Mouse (Mus musculus) thymus, adult 2 months (tissue): ENCODE data around the gene Tctex1d1. TPM values are rescaled to one million over a fixed set of nuclear protein-coding genes. Genes with fewer than 3 reads are reported as not detected.

Source experiments
- DNase-seq: peaks from one replicate; pipeline ENCODE4 v3.0.0; 2021
- H3K27ac ChIP-seq: fragments of 200-500 bp; 2 replicates; pipeline ENCODE4 v1.5.1; 2012; ENCODE audit warnings: low read length, control low read depth; ENCODE audit not compliant: control insufficient read depth, insufficient read depth
- H3K27me3 ChIP-seq: fragments of 200-500 bp; 2 replicates; pipeline ENCODE4 v1.6.1; 2012; ENCODE audit warnings: mild to moderate bottlenecking, low read length, moderate library complexity, mixed read lengths; ENCODE audit not compliant: control insufficient read depth, insufficient read depth
- H3K36me3 ChIP-seq: fragments of 200-500 bp; 2 replicates; pipeline ENCODE4 v1.6.1; 2012; ENCODE audit warnings: mild to moderate bottlenecking, low read length, moderate library complexity; ENCODE audit not compliant: control insufficient read depth, insufficient read depth
- H3K4me1 ChIP-seq: fragments of 200-500 bp; replicated peaks from 2 replicates; pipeline ENCODE4 v1.6.1; 2012; ENCODE audit warnings: low read length; ENCODE audit not compliant: control insufficient read depth, insufficient read depth
- H3K4me3 ChIP-seq: fragments of 200-500 bp; 2 replicates; pipeline ENCODE4 v1.5.1; 2012; ENCODE audit warnings: mild to moderate bottlenecking, low read length, control low read depth, moderate library complexity; ENCODE audit not compliant: control insufficient read depth, insufficient read depth
- CTCF ChIP-seq: fragments of 200-500 bp; IDR thresholded peaks from 2 replicates; pipeline ENCODE4 v1.5.1; 2012; ENCODE audit warnings: mild to moderate bottlenecking, control low read depth, low read length, moderate library complexity, borderline replicate concordance; ENCODE audit not compliant: control insufficient read depth, poor library complexity, insufficient read depth; ENCODE audit errors: extremely low read depth
- POLR2A ChIP-seq: fragments of 200-500 bp; IDR thresholded peaks from 2 replicates; pipeline ENCODE4 v1.6.1; 2012; ENCODE audit warnings: mild to moderate bottlenecking, low read length, control low read depth, moderate library complexity; ENCODE audit not compliant: control insufficient read depth, poor library complexity, insufficient read depth; ENCODE audit errors: extremely low read depth
- WGBS: fragments of 180-500 bp; shearing (Covaris S2); methylation state at CpG from one replicate; pipeline ENCODE4 v1.1.7; 2018; 5-methylcytosine and 5-hydroxymethylcytosine counted together
- polyA plus RNA-seq: library from polyadenylated mRNA; depleted of rRNA; stranded (reverse); fragments of >200 nt; gene quantifications from 2 replicates; pipeline ENCODE4 v1.2.3, GENCODE M21; 2012; rRNA removed

Gene Tctex1d1
- polyA plus RNA-seq: 18.1 and 20.0 TPM in 2 replicates

- no peak for DNase-seq
- Histone ChIP-seq H3K27me3 (no peaks in the 10 kb centered on the region), H3K36me3 (no peaks in the 10 kb centered on the region), H3K4me1 (peaks cover 14% of the 10 kb centered on the region), H3K27ac (no peak within 1 kb of the TSS), H3K4me3 (peak within 1 kb of the TSS; percentile 41)
- 8% methylated on average over 13 of the region's 13 CpGs for WGBS
- no peak for TF ChIP-seq POLR2A
- no peak for TF ChIP-seq CTCF
Measured at GRCm38 (mm10) chr4:102978440-102978839, at the start of gene Tctex1d1. Tctex1d1 (plus strand) TSS chr4:102978606.

- no peak overlapping the region for H3K4me3 ChIP-seq
- DNase-seq: no peak
- H3K36me3 ChIP-seq: no peaks in the 10 kb centered on the region
- H3K27ac ChIP-seq: no peak overlapping the region
- peaks cover 6% of the 10 kb centered on the region; the same call in 1 of the 2 replicates for H3K4me1 ChIP-seq
- TF ChIP-seq POLR2A (no peak), CTCF (no peak)
- 84% methylated on average over 3 of the region's 4 CpGs for WGBS
- H3K27me3 ChIP-seq: no peaks in the 10 kb centered on the region
Measured at GRCm38 (mm10) chr4:102929491-102929890, 48.9 kb upstream of the Tctex1d1 start.

- Histone ChIP-seq H3K36me3 (no peaks in the 10 kb centered on the region), H3K4me3 (peak overlapping the region; percentile 38), H3K27ac (no peak overlapping the region), H3K27me3 (no peaks in the 10 kb centered on the region), H3K4me1 (peaks cover 6% of the 10 kb centered on the region; the same call in 1 of the 2 replicates)
- DNase-seq: peak; percentile 10
- TF ChIP-seq CTCF (no peak), POLR2A (no peak)
- 6% methylated on average over 7 of the region's 7 CpGs for WGBS
Measured at GRCm38 (mm10) chr4:102930679-102931078, 47.7 kb upstream of the Tctex1d1 start.

- no peak for TF ChIP-seq CTCF
- TF ChIP-seq POLR2A: no peak
- WGBS: 88% methylated on average over 3 of the region's 3 CpGs
Measured at GRCm38 (mm10) chr4:102940266-102940665, 38.1 kb upstream of the Tctex1d1 start.

GRCm38 (mm10) chr4:102940738-102941137 is 37.7 kb upstream of the Tctex1d1 start:
- 95% methylated on average over 4 of the region's 4 CpGs for WGBS
- TF ChIP-seq POLR2A (no peak), CTCF (no peak)
- H3K27me3 ChIP-seq: no peaks in the 10 kb centered on the region

More at GRCm38 (mm10) chr4:102940266-102940665, 38.1 kb upstream of the Tctex1d1 start:
- Histone ChIP-seq H3K4me1 (no peaks in the 10 kb centered on the region), H3K36me3 (no peaks in the 10 kb centered on the region), H3K4me3 (no peak overlapping the region), H3K27ac (no peak overlapping the region), H3K27me3 (no peaks in the 10 kb centered on the region)
- DNase-seq: no peak

GRCm38 (mm10) chr4:102944325-102944724 is 34.1 kb upstream of the Tctex1d1 start:
- Histone ChIP-seq H3K36me3 (no peaks in the 10 kb centered on the region), H3K4me3 (no peak overlapping the region), H3K27me3 (no peaks in the 10 kb centered on the region), H3K27ac (no peak overlapping the region), H3K4me1 (no peaks in the 10 kb centered on the region; the same call in 1 of the 2 replicates)
- WGBS: 7% methylated on average over 6 of the region's 6 CpGs
- DNase-seq: no peak
- TF ChIP-seq POLR2A (no peak), CTCF (no peak)

More at GRCm38 (mm10) chr4:102940738-102941137, 37.7 kb upstream of the Tctex1d1 start:
- Histone ChIP-seq H3K4me1 (no peaks in the 10 kb centered on the region), H3K27ac (no peak overlapping the region), H3K36me3 (no peaks in the 10 kb centered on the region), H3K4me3 (no peak overlapping the region)
- DNase-seq: no peak

GRCm38 (mm10) chr4:102952476-102952875 is 25.9 kb upstream of the Tctex1d1 start:
- Histone ChIP-seq H3K4me1 (peaks cover 8% of the 10 kb centered on the region), H3K36me3 (no peaks in the 10 kb centered on the region), H3K27me3 (no peaks in the 10 kb centered on the region), H3K4me3 (no peak overlapping the region), H3K27ac (no peak overlapping the region)
- no peak for TF ChIP-seq POLR2A
- no peak for TF ChIP-seq CTCF
- 83% methylated on average over 2 of the region's 2 CpGs for WGBS
- no peak for DNase-seq
